Mouse (Mus musculus) liver, adult 2 months (tissue): ENCODE data around the gene Nr4a1.

Experiments
- CTCF ChIP-seq: fragments of 200-500 bp; IDR thresholded peaks from 2 replicates; pipeline ENCODE4 v1.5.1; 2011; ENCODE audit warnings: low read depth, low read length, control low read depth
- POLR2A ChIP-seq: fragments of 200-500 bp; IDR thresholded peaks from 2 replicates; pipeline ENCODE4 v1.6.1; 2011; ENCODE audit warnings: low read length, control low read depth; ENCODE audit not compliant: insufficient read depth; ENCODE audit errors: extremely low read depth

- TF ChIP-seq CTCF (no peak), POLR2A (no peak)
Measured at GRCm38 (mm10) chr15:101239821-101240220, 14.2 kb upstream of the Nr4a1 start.
